Mouse (Mus musculus): Measurements from ENCODE around the gene Eef1akmt4.
"Not testable (repeated sequence)": the region's sequence is repeated elsewhere in the genome, so short reads cannot be mapped to it uniquely, and the experiment has no call there.

Gene Eef1akmt4

GRCm38 (mm10) chr16:20628871-20629391, 17.5 kb downstream of the Eef1akmt4 start:
- no peak for DNase-seq

GRCm38 (mm10) chr16:20629731-20630634, 18.6 kb downstream of the Eef1akmt4 start, which contains the start of gene Ece2:
Gene Ece2, plus strand, starts transcription at chr16:20629828.
- DNase-seq: peak; percentile 45

- no peak for DNase-seq
Observed at GRCm38 (mm10) chr16:20637410-20637809, 26.0 kb downstream of the Eef1akmt4 start.

- DNase-seq: peak; percentile 48
Observed at GRCm38 (mm10) chr16:20638367-20638766, 27.0 kb downstream of the Eef1akmt4 start.

- peak; percentile 80 for DNase-seq
Observed at GRCm38 (mm10) chr16:20642161-20642560, 30.8 kb downstream of the Eef1akmt4 start.

- DNase-seq: no peak
Observed at GRCm38 (mm10) chr16:20643911-20644310, 32.5 kb downstream of the Eef1akmt4 start.

GRCm38 (mm10) chr16:20651076-20651946, 39.9 kb downstream of the Eef1akmt4 start, which contains the start of gene Psmd2:
Gene Psmd2, plus strand, starts transcription at chr16:20651652.
- peak; percentile 98 for DNase-seq

- no peak for DNase-seq
Observed at GRCm38 (mm10) chr16:20651947-20652310, 40.5 kb downstream of the Eef1akmt4 start.

GRCm38 (mm10) chr16:20653315-20653714, 41.9 kb downstream of the Eef1akmt4 start:
- no peak for DNase-seq

GRCm38 (mm10) chr16:20657661-20658060, 46.3 kb downstream of the Eef1akmt4 start:
- DNase-seq: no peak

- DNase-seq: not testable (repeated sequence)
Observed at GRCm38 (mm10) chr16:20668013-20668412, 56.6 kb downstream of the Eef1akmt4 start, which contains the start of gene Eif4g1. Gene Eif4g1, plus strand, starts transcription at chr16:20668313.

Measured in right cerebral cortex, postnatal 14 days (tissue).